Mouse (Mus musculus) heart, postnatal 4 days (tissue): Measurements from ENCODE around the gene Cxcr1. TPM values are rescaled to one million over a fixed set of nuclear protein-coding genes. Genes with fewer than 3 reads are reported as not detected.

Experiments
- microRNA-seq, 2 experiments: library from miRNA; unstranded; fragments of <30 nt; microRNA quantifications; one replicate each; pipeline ENCODE4 v1.2.0; 2021 to 2022
- total RNA-seq, 2 experiments: library from RNA; stranded (reverse); gene quantifications; 2 replicates each; pipeline ENCODE4 v1.2.3; 2021

The Cxcr1 gene
- total RNA-seq, 2 experiments from 2014 or later: not detected

Small RNAs within 50 kb of the gene (microRNA-seq; reads per million reads assigned to microRNA genes)
- 0 reads per million in 2 experiments for gene Mir1928

Other genes with a start within 250 kb of the Cxcr1 start
- 100 to 1,000 TPM; 463 to 468 TPM for gene Tns1, start 70.2 kb downstream of the Cxcr1 start, total RNA-seq
- gene Rufy4, start 69.1 kb downstream of the Cxcr1 start, total RNA-seq: 1 to 10 TPM; 1.1 to 1.2 TPM
- gene Cxcr2, start 40.6 kb downstream of the Cxcr1 start, total RNA-seq: under 1 TPM; 0.11 to 0.17 TPM
- 100 to 1,000 TPM; 246 to 249 TPM for gene Arpc2, start 41.5 kb upstream of the Cxcr1 start, total RNA-seq
- not detected for gene Gpbar1, start 83.9 kb upstream of the Cxcr1 start, total RNA-seq
- gene Aamp, start 90.1 kb upstream of the Cxcr1 start, total RNA-seq: 100 to 1,000 TPM; 103 to 105 TPM
- 100 to 1,000 TPM; 198 to 211 TPM for gene Pnkd, start 90.3 kb upstream of the Cxcr1 start, total RNA-seq
- gene Tmbim1, start 111.0 kb upstream of the Cxcr1 start, total RNA-seq: 10 to 100 TPM; 43.4 to 44.3 TPM
- under 1 TPM; 0.32 to 0.33 TPM for gene Catip, start 167.5 kb upstream of the Cxcr1 start, total RNA-seq
- gene Slc11a1, start 180.6 kb upstream of the Cxcr1 start, total RNA-seq: 1 to 10 TPM; 1.7 to 3.4 TPM
- gene Ctdsp1, start 196.9 kb upstream of the Cxcr1 start, total RNA-seq: 100 to 1,000 TPM; 121 to 126 TPM
- 1 to 10 TPM; 1.4 to 2.1 TPM for gene Vil1, start 214.7 kb upstream of the Cxcr1 start, total RNA-seq